Mouse (Mus musculus) embryonic facial prominence, embryonic 11.5 days (tissue): ENCODE data around the gene Cpz. TPM values are rescaled to one million over a fixed set of nuclear protein-coding genes. Genes with fewer than 3 reads are reported as not detected.

ENCODE experiments used
- ATAC-seq: fragments of 200-750 bp; cut with Nextera tagmentation; replicated peaks from 2 replicates; pipeline ENCODE4 v1.8.0; 2017; ENCODE audit warnings: low read depth; ENCODE audit not compliant: insufficient number of reproducible peaks, low FRiP score, low TSS enrichment
- DNase-seq: peaks from one replicate; pipeline ENCODE4 v3.0.0-alpha.2; 2015; ENCODE audit warnings: low spot score
- H3K27ac ChIP-seq: fragments of 300-500 bp; sonication (generic); replicated peaks from 2 replicates; pipeline ENCODE4 v1.5.1; 2014; ENCODE audit warnings: mild to moderate bottlenecking, low read depth, low read length, control low read depth
- H3K27me3 ChIP-seq: fragments of 300-500 bp; sonication (generic); 2 replicates; pipeline ENCODE4 v1.6.1; 2014; ENCODE audit warnings: mild to moderate bottlenecking, low read length, moderate library complexity, mixed read lengths; ENCODE audit not compliant: control insufficient read depth, insufficient read depth
- H3K36me3 ChIP-seq: fragments of 300-500 bp; sonication (generic); replicated peaks from 2 replicates; pipeline ENCODE4 v1.6.1; 2014; ENCODE audit warnings: low read depth, mild to moderate bottlenecking, low read length, moderate library complexity, mixed read lengths; ENCODE audit not compliant: control insufficient read depth, insufficient read depth
- H3K4me1 ChIP-seq: fragments of 300-500 bp; sonication (generic); 2 replicates; pipeline ENCODE4 v1.6.1; 2014; ENCODE audit warnings: low read length, mixed read lengths; ENCODE audit not compliant: control insufficient read depth, insufficient read depth
- H3K4me2 ChIP-seq: fragments of 300-500 bp; sonication (generic); 2 replicates; pipeline ENCODE4 v1.6.1; 2014; ENCODE audit warnings: low read depth, mild to moderate bottlenecking, control low read depth, low read length, moderate library complexity
- H3K4me3 ChIP-seq: fragments of 300-500 bp; sonication (generic); 2 replicates; pipeline ENCODE4 v1.5.1; 2014; ENCODE audit warnings: low read depth, low read length, control low read depth
- H3K9ac ChIP-seq: fragments of 300-500 bp; sonication (generic); replicated peaks from 2 replicates; pipeline ENCODE4 v1.6.1; 2014; ENCODE audit warnings: mild to moderate bottlenecking, control low read depth, low read length
- H3K9me3 ChIP-seq: fragments of 300-500 bp; sonication (generic); replicated peaks from 2 replicates; pipeline ENCODE4 v1.6.1; 2016; ENCODE audit warnings: mild to moderate bottlenecking, low read length, inconsistent platforms, mixed read lengths; ENCODE audit not compliant: control insufficient read depth
- WGBS: fragments of 180-500 bp; shearing (Covaris S2); extraction: QIAGEN DNeasy Blood & Tissue Kit; methylation state at CpG from one replicate; pipeline ENCODE4 v1.1.7; 2014; 5-methylcytosine and 5-hydroxymethylcytosine counted together
- polyA plus RNA-seq: library from polyadenylated mRNA; unstranded; fragments of >200 nt; fragmentation: Nextera tagmentation; extraction: Ambion mirVana; gene quantifications from 2 replicates; pipeline ENCODE4 v1.2.1, GENCODE M21; 2014

Gene Cpz
- polyA plus RNA-seq, 1 experiment from 2014 or later, result 3.6 TPM

DNA sequence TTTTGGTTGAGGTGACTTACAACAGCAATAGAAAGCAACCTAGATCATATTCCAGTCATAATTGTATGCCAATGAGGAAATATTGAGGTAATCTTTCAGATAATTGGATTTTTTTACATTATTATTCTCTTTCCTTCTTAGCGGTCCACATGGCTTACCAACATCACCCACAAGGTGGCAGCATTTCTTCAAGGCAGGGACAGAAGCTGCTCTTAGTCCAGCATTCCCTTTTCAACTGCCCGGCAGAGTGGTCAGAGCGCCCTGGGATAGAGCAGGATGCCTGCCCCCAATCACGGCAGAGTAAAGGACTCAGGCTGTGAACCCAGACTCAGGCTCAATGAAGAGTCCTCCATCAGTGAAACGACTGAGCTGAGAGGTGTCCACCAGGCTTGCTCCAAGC is 1.8 kb downstream of the Cpz start:
- WGBS, result 1% methylated on average over 5 of the region's 5 CpGs
- no peak overlapping the region for H3K9ac ChIP-seq
- H3K36me3 ChIP-seq, result no peaks in the 10 kb centered on the region
- ATAC-seq (0 out of 2 replicates have a peak, but pooled peaks have one; percentile 20), DNase-seq (peak; percentile 88)
- peaks cover 2% of the 10 kb centered on the region; the same call in 1 of the 2 replicates for H3K27me3 ChIP-seq
- H3K27ac ChIP-seq, result no peak overlapping the region
- H3K4me1 ChIP-seq, result no peaks in the 10 kb centered on the region; the same call in none of the 2 replicates
- no peaks in the 10 kb centered on the region for H3K9me3 ChIP-seq
- H3K4me3 ChIP-seq, result no peak overlapping the region
- no peak overlapping the region for H3K4me2 ChIP-seq

- WGBS, result 83% methylated on average over 11 of the region's 11 CpGs
- no peak for ATAC-seq
- no peak overlapping the region for H3K27ac ChIP-seq
These were observed 8.7 kb downstream of the Cpz start for GRCm38 (mm10) chr5:35516781-35517180.

DNA sequence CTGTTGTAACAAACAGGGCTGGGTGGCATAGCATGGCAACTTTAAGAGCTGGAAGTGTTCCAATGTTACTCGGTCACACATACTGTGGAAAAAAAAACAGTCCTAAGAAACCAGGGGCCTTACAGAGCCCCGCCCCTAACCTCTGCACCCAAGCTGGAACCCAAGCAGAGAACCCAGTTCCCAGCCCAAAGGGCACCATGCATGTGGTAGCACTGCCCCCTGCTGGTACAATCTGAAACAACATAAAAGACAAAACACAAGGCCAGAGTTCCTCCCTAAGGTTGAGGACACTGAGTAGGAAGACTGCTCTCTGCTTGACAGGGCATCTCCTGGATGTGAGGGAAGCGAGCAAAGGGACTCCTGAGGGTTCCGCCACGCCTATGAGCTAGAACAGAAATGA is 14.9 kb downstream of the Cpz start:
- no peaks in the 10 kb centered on the region for H3K4me1 ChIP-seq
- H3K4me3 ChIP-seq, result no peak overlapping the region
- DNase-seq (peak; percentile 83), ATAC-seq (no peak)
- H3K4me2 ChIP-seq, result no peak overlapping the region
- H3K27ac ChIP-seq, result no peak overlapping the region
- no peaks in the 10 kb centered on the region for H3K9me3 ChIP-seq
- H3K9ac ChIP-seq, result no peak overlapping the region
- H3K36me3 ChIP-seq, result no peaks in the 10 kb centered on the region
- H3K27me3 ChIP-seq, result no peaks in the 10 kb centered on the region
- 18% methylated on average over 5 of the region's 5 CpGs for WGBS

More at GRCm38 (mm10) chr5:35516781-35517180, 8.7 kb downstream of the Cpz start:
- no peak overlapping the region for H3K4me2 ChIP-seq
- no peak overlapping the region for H3K9ac ChIP-seq
- no peaks in the 10 kb centered on the region for H3K36me3 ChIP-seq
- no peak for DNase-seq
- H3K4me1 ChIP-seq, result no peaks in the 10 kb centered on the region
- H3K9me3 ChIP-seq, result no peaks in the 10 kb centered on the region
- no peak overlapping the region for H3K4me3 ChIP-seq
- H3K27me3 ChIP-seq, result no peaks in the 10 kb centered on the region

GRCm38 (mm10) chr5:35505016-35505415 is 20.5 kb downstream of the Cpz start:
- Histone ChIP-seq H3K27me3 (no peaks in the 10 kb centered on the region), H3K4me2 (no peak overlapping the region), H3K4me1 (no peaks in the 10 kb centered on the region), H3K4me3 (no peak overlapping the region), H3K36me3 (no peaks in the 10 kb centered on the region), H3K27ac (no peak overlapping the region), H3K9ac (no peak overlapping the region), H3K9me3 (no peaks in the 10 kb centered on the region)
- no peak for DNase-seq
- WGBS, result 54% methylated on average over 7 of the region's 7 CpGs
- 0 out of 2 replicates have a peak, but pooled peaks have one; percentile 18 for ATAC-seq

DNA sequence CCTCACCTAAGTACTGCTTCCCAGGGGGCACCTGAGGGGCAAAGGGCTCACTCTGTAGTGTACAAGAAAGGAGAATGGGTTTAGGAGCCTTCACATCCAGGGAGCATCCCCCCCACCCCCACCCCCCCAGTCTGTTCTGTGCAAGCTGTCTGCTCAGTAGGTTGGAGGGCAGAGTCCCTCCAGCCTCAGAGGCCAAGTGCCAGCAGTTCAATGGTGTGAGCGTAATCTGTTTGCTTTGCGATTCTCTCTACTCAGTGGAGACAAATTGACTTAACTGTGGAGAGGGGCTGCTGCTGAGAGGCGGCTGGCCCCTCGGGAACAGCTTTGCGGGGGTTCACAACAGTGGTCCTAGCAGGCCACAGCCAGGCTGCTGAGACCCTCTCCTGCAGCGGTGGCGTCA is 28.2 kb downstream of the Cpz start:
- no peaks in the 10 kb centered on the region for H3K36me3 ChIP-seq
- no peaks in the 10 kb centered on the region for H3K27me3 ChIP-seq
- H3K9ac ChIP-seq, result no peak overlapping the region
- DNase-seq (no peak), ATAC-seq (no peak)
- H3K9me3 ChIP-seq, result no peaks in the 10 kb centered on the region
- 40% methylated on average over 7 of the region's 7 CpGs for WGBS
- no peak overlapping the region for H3K4me2 ChIP-seq
- H3K4me1 ChIP-seq, result no peaks in the 10 kb centered on the region
- H3K4me3 ChIP-seq, result no peak overlapping the region
- H3K27ac ChIP-seq, result no peak overlapping the region

- peak; percentile 12 for DNase-seq
- Histone ChIP-seq H3K27me3 (no peaks in the 10 kb centered on the region), H3K36me3 (no peaks in the 10 kb centered on the region), H3K4me1 (no peaks in the 10 kb centered on the region), H3K9me3 (no peaks in the 10 kb centered on the region), H3K9ac (no peak overlapping the region), H3K4me2 (no peak overlapping the region), H3K4me3 (no peak overlapping the region), H3K27ac (no peak overlapping the region)
- 6% methylated on average over 5 of the region's 5 CpGs for WGBS
- ATAC-seq, result peak; percentile 64; the same call in 1 of the 2 replicates
These were observed 29.5 kb downstream of the Cpz start for GRCm38 (mm10) chr5:35495989-35496388.

- DNase-seq (no peak), ATAC-seq (no peak)
- Histone ChIP-seq H3K4me2 (no peak overlapping the region), H3K36me3 (no peaks in the 10 kb centered on the region), H3K4me1 (no peaks in the 10 kb centered on the region), H3K27ac (no peak overlapping the region), H3K9ac (no peak overlapping the region), H3K9me3 (no peaks in the 10 kb centered on the region), H3K4me3 (no peak overlapping the region), H3K27me3 (no peaks in the 10 kb centered on the region)
- WGBS, result 33% methylated on average over 8 of the region's 8 CpGs
These were observed 30.6 kb downstream of the Cpz start for GRCm38 (mm10) chr5:35494773-35495390.

GRCm38 (mm10) chr5:35493770-35494169 is 31.7 kb downstream of the Cpz start:
- no peak overlapping the region for H3K4me2 ChIP-seq
- H3K36me3 ChIP-seq, result no peaks in the 10 kb centered on the region
- no peaks in the 10 kb centered on the region for H3K4me1 ChIP-seq
- DNase-seq (no peak), ATAC-seq (no peak)
- WGBS, result 85% methylated on average over 12 of the region's 12 CpGs
- H3K4me3 ChIP-seq, result no peak overlapping the region
- no peak overlapping the region for H3K27ac ChIP-seq
- H3K27me3 ChIP-seq, result no peaks in the 10 kb centered on the region; the same call in 1 of the 2 replicates
- no peaks in the 10 kb centered on the region for H3K9me3 ChIP-seq
- H3K9ac ChIP-seq, result no peak overlapping the region
